Comparison of ENCODE assay signal across 20 mouse cellular contexts in genomic region chrX:99119510-99119909, GRCm38 (mm10). TPM values are rescaled to one million over a fixed set of nuclear protein-coding genes. Genes with fewer than 3 reads are reported as not detected.
DNase-seq lines count a peak whose midpoint lies in the region; ATAC-seq and TF ChIP-seq lines count a peak whose summit lies in the region.
"Had no signal": no experiment of that assay in that cellular context is flagged by ENCODE, and none has a peak within 500 bp of the region (broad histone marks: within the 10 kb centered on the region; RNA-seq: fewer than 3 reads in every experiment).

No protein-coding gene starts in this region.

- ATAC-seq in granulocyte monocyte progenitor cell, adult 5-6 weeks (replicated peaks; ENCODE audit: poor library complexity, severe bottlenecking): peak; percentile 88
- ATAC-seq in megakaryocyte, adult 5-6 weeks (ENCODE audit: poor library complexity, severe bottlenecking): peak; percentile 75
- peak; percentile 76 for ATAC-seq in megakaryocyte progenitor cell, adult 5-6 weeks (replicated peaks; ENCODE audit: poor library complexity)
- ATAC-seq: activated CD4-positive, CD25-positive, alpha-beta regulatory T cell, adult 4 months; CD4-positive, CD25-positive, alpha-beta regulatory T cell, adult 4 months; Patski had no signal

- intact Hi-C loops in left cerebral cortex, adult 2 months (cut with DNase I): no loop called here

- no peak for TF ChIP-seq CTCF in left cerebral cortex, adult 2 months (IDR thresholded peaks at IDR 0.05)

- no peak overlapping the region for H3K4me3 ChIP-seq in left cerebral cortex, adult 2 months

- no peak overlapping the region for H3K27ac ChIP-seq in left cerebral cortex, adult 2 months

- no peak for DNase-seq in cerebellum, adult 9-10 months
- DNase-seq in left cerebral cortex, adult 2 months (ENCODE audit: extremely low spot score in 1 of 2, low spot score in 2 of 2): no peak
- no peak for DNase-seq in right cerebral cortex, adult 2 months (ENCODE audit: low spot score in 2 of 2)
- DNase-seq: adrenal gland, adult 2 months; adrenal gland, adult 8-10 months; adrenal gland, postnatal 10 days; adrenal gland, postnatal 14 days; adrenal gland, postnatal 25 days; adrenal gland, postnatal 36 days; B cell, adult 2 months; cerebellum, adult 11 months; cerebellum, adult 11-12 months; cerebellum, adult 18-20 months had no signal

RNA-seq across cellular contexts. Expression of gene Efnb1, which starts 16.4 kb away (rescaled TPM):
- 0.47 and 0.62 TPM in 2 replicates for total RNA-seq in granulocyte monocyte progenitor cell, adult 5-6 weeks (2014; fragmentation: Nextera tagmentation)
- 0.34 and 0.46 TPM in 2 replicates for total RNA-seq in granulocyte monocyte progenitor cell, adult 5-6 weeks (2017)
- total RNA-seq in megakaryocyte, adult 5-6 weeks (2015): 1.1 and 1.5 TPM in 2 replicates
- total RNA-seq in megakaryocyte, adult 5-6 weeks (2017): 0.95 and 1.4 TPM in 2 replicates
- total RNA-seq in megakaryocyte progenitor cell, adult 5-6 weeks (2015): 1.0 and 1.2 TPM in 2 replicates
- total RNA-seq in megakaryocyte progenitor cell, adult 5-6 weeks (2017): 0.98 and 1.00 TPM in 2 replicates
- 10 to 100 TPM; 17.3 to 23.2 TPM for total RNA-seq in left cerebral cortex, adult 2 months (2021)
- total RNA-seq: G1E had no signal

Comparison
In these comparisons a context has a peak if more than half of its experiments do, and no peak if none do; other contexts are left out.
1. RNA of gene Efnb1, which starts 16.4 kb away (total RNA-seq): 17.3 to 23.2 TPM in left cerebral cortex, adult 2 months; 0.98 to 1.2 TPM in megakaryocyte progenitor cell, adult 5-6 weeks, 0.95 to 1.5 TPM in megakaryocyte, adult 5-6 weeks and 0.34 to 0.62 TPM in granulocyte monocyte progenitor cell, adult 5-6 weeks; every median in the first group is over 4 times any median in the second.
2. Peak in every context shown above with its lines, with median percentiles within 50 percentile points of each other: ATAC-seq.